Mouse (Mus musculus) hindbrain, embryonic 16.5 days (tissue): ENCODE results near the gene Nell1. TPM values are rescaled to one million over a fixed set of nuclear protein-coding genes. Genes with fewer than 3 reads are reported as not detected.
"Not testable (repeated sequence)": the region's sequence is repeated elsewhere in the genome, so short reads cannot be mapped to it uniquely, and the experiment has no call there.

ENCODE experiments used
- ATAC-seq: fragments of 200-750 bp; cut with Nextera tagmentation; 2 replicates; pipeline ENCODE4 v1.8.0; 2017; ENCODE audit warnings: moderate TSS enrichment, moderate library complexity
- H3K27ac ChIP-seq: fragments of 300-500 bp; sonication (generic); 2 replicates; pipeline ENCODE4 v1.5.1; 2014; ENCODE audit warnings: low read depth, mild to moderate bottlenecking, control low read depth, low read length, moderate library complexity
- H3K27me3 ChIP-seq: fragments of 300-500 bp; sonication (generic); replicated peaks from 2 replicates; pipeline ENCODE4 v1.6.1; 2014; ENCODE audit warnings: low read length; ENCODE audit not compliant: control insufficient read depth, insufficient read depth
- H3K36me3 ChIP-seq: fragments of 300-500 bp; sonication (generic); 2 replicates; pipeline ENCODE4 v1.6.1; 2014; ENCODE audit warnings: mild to moderate bottlenecking, low read length, moderate library complexity, mixed read lengths; ENCODE audit not compliant: control insufficient read depth, insufficient read depth
- H3K4me1 ChIP-seq: fragments of 300-500 bp; sonication (generic); 2 replicates; pipeline ENCODE4 v1.6.1; 2014; ENCODE audit warnings: low read depth, low read length; ENCODE audit not compliant: control insufficient read depth, insufficient read depth
- H3K4me2 ChIP-seq: fragments of 300-500 bp; sonication (generic); 2 replicates; pipeline ENCODE4 v1.6.1; 2014; ENCODE audit warnings: mild to moderate bottlenecking, low read length, control low read depth, moderate library complexity
- H3K4me3 ChIP-seq: fragments of 300-500 bp; sonication (generic); 2 replicates; pipeline ENCODE4 v1.5.1; 2014; ENCODE audit warnings: mild to moderate bottlenecking, low read length, control low read depth, moderate library complexity
- H3K9ac ChIP-seq: fragments of 300-500 bp; sonication (generic); 2 replicates; pipeline ENCODE4 v1.6.1; 2014; ENCODE audit warnings: low read depth, mild to moderate bottlenecking, control low read depth, low read length, moderate library complexity
- H3K9me3 ChIP-seq: fragments of 300-500 bp; sonication (generic); 2 replicates; pipeline ENCODE4 v1.6.1; 2014; ENCODE audit warnings: mild to moderate bottlenecking, low read length, moderate library complexity; ENCODE audit not compliant: control insufficient read depth
- WGBS: fragments of 180-500 bp; shearing (Covaris S2); extraction: QIAGEN DNeasy Blood & Tissue Kit; methylation state at CpG from one replicate; pipeline ENCODE4 v1.1.7; 2014; 5-methylcytosine and 5-hydroxymethylcytosine counted together
- polyA plus RNA-seq: library from polyadenylated mRNA; unstranded; fragments of >200 nt; fragmentation: Nextera tagmentation; extraction: Ambion mirVana; gene quantifications from 2 replicates; pipeline ENCODE4 v1.2.1, GENCODE M21; 2015

The Nell1 gene
- 36.0 and 38.2 TPM in 2 replicates for polyA plus RNA-seq

DNA sequence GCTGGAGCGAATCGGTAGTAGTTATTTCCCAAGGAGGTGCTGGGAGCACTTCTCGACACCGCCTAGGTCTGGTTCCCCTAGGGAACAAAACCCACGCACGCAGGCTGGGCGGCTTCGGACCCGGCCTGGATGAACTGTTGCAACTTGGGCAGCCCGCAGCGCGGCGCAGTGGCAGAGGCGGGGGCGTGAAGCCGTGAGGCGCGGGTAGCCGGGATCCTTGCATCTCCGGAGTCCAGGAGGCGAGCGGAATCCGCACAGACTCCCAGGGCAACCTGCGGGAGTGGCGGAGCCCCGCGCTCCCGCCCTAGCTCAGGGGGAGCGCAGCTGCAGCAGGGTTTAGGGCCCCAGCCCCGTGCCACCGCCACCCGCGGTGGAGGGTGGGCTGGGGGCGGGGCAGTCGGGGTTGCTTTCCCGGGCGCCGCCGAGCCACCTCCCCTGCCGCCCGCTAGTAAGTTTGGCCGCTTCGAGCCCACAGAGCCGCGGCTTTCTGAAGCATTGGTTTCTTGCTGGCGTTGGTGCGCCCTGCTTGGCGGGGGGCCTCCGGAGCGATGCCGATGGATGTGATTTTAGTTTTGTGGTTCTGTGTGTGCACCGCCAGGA is at the start of gene Nell1:
Nell1 (plus strand) TSS at position 24 of the 600 bp plus-strand sequence.
- H3K4me3 ChIP-seq = peak within 1 kb of the TSS; percentile 60
- H3K27me3 ChIP-seq = peaks cover 12% of the 10 kb centered on the region; the same call in 1 of the 2 replicates
- H3K9me3 ChIP-seq = no peaks in the 10 kb centered on the region
- H3K9ac ChIP-seq = peak within 1 kb of the TSS; percentile 72
- H3K4me1 ChIP-seq = peaks cover 4% of the 10 kb centered on the region
- peak within 1 kb of the TSS; percentile 52; the same call in 1 of the 2 replicates for H3K27ac ChIP-seq
- H3K4me2 ChIP-seq = peak within 1 kb of the TSS; percentile 96
- under 1% methylated on average over 41 of the region's 52 CpGs for WGBS
- peak; percentile 68 for ATAC-seq
- H3K36me3 ChIP-seq = no peaks in the 10 kb centered on the region

DNA sequence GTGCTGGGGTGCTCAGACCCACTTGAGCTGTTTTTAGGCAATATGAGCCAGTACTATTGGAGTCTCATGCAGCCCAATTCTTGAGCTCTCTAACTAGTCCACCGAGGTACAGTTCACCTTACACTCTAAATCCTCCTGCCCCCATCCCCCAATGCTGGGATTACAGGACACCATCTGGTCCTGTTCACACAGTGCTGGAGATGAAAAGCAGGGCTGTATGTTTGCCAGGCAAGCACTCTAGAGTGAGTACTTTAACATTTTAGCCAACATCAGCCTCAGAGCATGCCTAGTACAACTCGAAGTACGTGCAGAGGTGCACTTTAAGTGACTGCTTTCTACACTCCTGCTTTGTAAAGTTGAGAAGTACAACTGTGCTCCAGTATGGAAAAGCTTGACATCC is 46.1 kb upstream of the Nell1 start:
- no peaks in the 10 kb centered on the region; the same call in 1 of the 2 replicates for H3K4me1 ChIP-seq
- ATAC-seq = no peak
- no peak overlapping the region for H3K4me2 ChIP-seq
- H3K36me3 ChIP-seq = no peaks in the 10 kb centered on the region
- no peak overlapping the region for H3K27ac ChIP-seq
- H3K9me3 ChIP-seq = no peaks in the 10 kb centered on the region
- H3K4me3 ChIP-seq = no peak overlapping the region
- no peaks in the 10 kb centered on the region; the same call in 1 of the 2 replicates for H3K27me3 ChIP-seq
- WGBS = 57% methylated on average over 3 of the region's 3 CpGs
- no peak overlapping the region for H3K9ac ChIP-seq

DNA sequence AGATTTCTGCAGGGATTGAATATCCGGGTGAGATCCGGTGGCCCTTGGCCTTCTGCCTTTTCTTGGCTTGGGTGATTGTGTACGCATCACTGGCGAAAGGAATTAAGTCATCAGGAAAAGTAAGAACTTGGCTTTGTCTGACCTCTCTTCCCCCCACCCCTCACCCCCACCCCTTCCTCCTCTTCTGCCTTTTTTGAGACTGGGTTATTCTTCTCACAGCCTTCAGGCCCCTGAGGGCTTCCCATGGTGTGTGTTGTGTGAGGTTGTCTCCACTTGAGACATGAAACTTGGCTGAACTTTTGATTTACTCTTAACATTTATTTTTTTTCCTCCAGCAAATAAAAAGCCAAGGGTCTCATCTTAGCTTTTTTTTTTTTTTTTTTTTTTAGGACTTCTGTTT is 44.7 kb upstream of the Nell1 start:
- 54% methylated on average over 4 of the region's 4 CpGs for whole genome bisulfite sequencing
- Histone ChIP-seq H3K4me3 (no peak overlapping the region), H3K4me2 (no peak overlapping the region), H3K27me3 (no peaks in the 10 kb centered on the region; the same call in 1 of the 2 replicates), H3K27ac (no peak overlapping the region), H3K36me3 (no peaks in the 10 kb centered on the region), H3K4me1 (no peaks in the 10 kb centered on the region), H3K9ac (no peak overlapping the region), H3K9me3 (no peaks in the 10 kb centered on the region)
- no peak for ATAC-seq

DNA sequence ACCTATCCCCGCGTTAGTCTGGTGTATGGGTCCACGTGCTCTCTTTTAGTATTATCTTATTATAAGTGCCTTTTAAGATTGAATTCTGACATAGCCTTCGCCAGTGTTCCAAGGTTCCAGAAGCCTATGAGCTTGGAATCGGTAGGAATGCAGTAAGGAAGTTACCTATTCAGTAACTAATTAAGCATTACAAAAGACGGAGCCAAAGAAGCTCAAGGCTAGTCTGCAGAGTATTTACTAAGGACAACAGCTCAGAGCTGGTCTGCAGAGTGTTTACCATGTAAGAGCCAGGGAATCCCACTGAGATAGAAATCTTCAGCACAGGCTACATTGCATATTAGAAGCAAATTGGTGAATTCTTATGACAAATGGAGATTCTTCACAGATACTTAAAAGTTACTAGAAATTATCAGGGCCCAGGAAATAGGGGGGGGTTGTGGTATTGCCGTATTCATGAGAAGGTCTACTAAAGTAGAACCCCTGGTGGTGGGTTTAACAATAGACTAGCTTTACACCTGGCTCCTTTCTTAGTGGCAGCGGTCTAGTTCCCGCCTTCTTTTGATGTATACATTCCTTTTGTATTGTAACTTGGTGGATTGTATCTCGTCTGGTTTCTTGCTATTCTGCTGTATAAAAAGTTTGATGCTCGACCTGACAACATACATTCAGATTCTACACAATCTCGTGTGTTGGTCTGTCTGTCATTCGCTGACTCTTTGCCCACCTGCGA is 41.1 kb upstream of the Nell1 start:
- not testable (repeated sequence) for H3K4me1 ChIP-seq, H3K9ac ChIP-seq, H3K4me3 ChIP-seq, H3K36me3 ChIP-seq, H3K4me2 ChIP-seq, H3K9me3 ChIP-seq, H3K27me3 ChIP-seq, ATAC-seq, H3K27ac ChIP-seq
- WGBS = 84% methylated on average over 14 of the region's 14 CpGs

DNA sequence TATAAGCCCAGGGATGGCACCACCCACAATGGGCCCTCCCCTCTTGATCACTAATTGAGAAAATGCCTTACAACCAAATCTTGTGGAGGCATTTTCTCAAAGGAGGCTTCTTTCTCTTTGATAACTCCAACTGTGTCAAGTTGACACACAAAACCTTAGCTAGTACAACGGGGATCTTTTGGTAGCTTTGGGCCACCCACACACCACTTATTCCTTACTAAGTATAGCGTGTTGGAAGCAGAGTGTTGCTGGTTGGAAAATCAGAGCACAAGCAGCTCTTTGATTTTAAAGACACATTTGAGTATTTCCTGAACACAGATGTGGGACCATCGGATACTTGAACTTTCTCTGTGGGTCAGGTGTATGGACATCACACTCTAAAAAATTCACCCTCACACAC is 37.8 kb upstream of the Nell1 start:
- ATAC-seq = no peak
- H3K36me3 ChIP-seq = no peaks in the 10 kb centered on the region

DNA sequence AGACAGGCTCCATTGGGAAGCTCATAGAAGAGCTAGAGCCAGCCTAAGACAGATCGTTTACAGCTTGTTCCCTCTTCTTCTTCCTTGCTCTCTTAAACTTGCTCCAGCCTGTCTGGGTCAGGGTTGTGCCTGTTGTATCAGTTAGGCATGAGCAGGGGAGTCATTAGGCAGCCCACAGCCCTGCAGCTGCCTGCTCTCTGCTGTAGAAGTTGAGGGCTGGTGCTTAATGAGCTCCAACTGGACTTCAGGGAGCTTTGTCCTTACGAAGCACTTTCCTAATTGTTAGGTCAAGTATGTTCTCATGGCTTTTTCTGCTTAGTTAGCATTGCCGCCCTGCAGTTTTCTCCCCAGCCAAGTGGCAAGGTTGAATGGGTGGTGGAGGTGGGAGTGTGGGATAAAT is 32.6 kb upstream of the Nell1 start:
- H3K4me3 ChIP-seq = no peak overlapping the region
- ATAC-seq = peak; percentile 41; the same call in 1 of the 2 replicates
- no peaks in the 10 kb centered on the region for H3K4me1 ChIP-seq
- WGBS = 61% methylated on average over 3 of the region's 3 CpGs
- H3K4me2 ChIP-seq = no peak overlapping the region
- H3K9me3 ChIP-seq = no peaks in the 10 kb centered on the region
- H3K27me3 ChIP-seq = no peaks in the 10 kb centered on the region
- no peaks in the 10 kb centered on the region for H3K36me3 ChIP-seq
- H3K9ac ChIP-seq = no peak overlapping the region
- H3K27ac ChIP-seq = no peak overlapping the region

More for the DNA sequence above, 37.8 kb upstream of the Nell1 start:
- 93% methylated on average over 3 of the region's 3 CpGs for WGBS
- Histone ChIP-seq H3K4me2 (no peak overlapping the region), H3K4me1 (no peaks in the 10 kb centered on the region), H3K9ac (no peak overlapping the region), H3K27me3 (no peaks in the 10 kb centered on the region), H3K4me3 (no peak overlapping the region), H3K9me3 (no peaks in the 10 kb centered on the region), H3K27ac (no peak overlapping the region)

DNA sequence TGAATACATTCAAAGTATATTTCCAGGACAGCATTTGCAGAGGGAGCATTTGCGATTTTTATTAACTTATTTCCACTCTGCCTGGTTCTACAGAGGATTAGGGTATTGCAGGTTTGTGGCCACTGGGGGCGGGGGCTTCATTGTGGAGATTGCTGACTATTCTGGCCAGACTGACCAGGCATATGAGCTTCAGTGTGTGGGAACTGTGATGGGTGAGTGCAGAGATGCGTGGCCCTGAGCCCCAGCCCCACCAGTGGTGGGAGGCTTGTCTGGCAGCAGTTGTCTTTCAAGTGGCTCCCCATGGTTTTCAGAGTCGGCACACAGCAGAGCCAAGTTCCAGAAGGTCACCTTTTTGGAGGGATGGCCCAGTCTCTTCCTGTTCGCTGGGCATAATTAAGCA is 32.2 kb upstream of the Nell1 start:
- H3K9me3 ChIP-seq = no peaks in the 10 kb centered on the region
- no peak overlapping the region for H3K27ac ChIP-seq
- H3K4me2 ChIP-seq = no peak overlapping the region
- WGBS = 51% methylated on average over 5 of the region's 5 CpGs
- no peaks in the 10 kb centered on the region for H3K4me1 ChIP-seq
- H3K9ac ChIP-seq = no peak overlapping the region
- H3K36me3 ChIP-seq = no peaks in the 10 kb centered on the region
- H3K4me3 ChIP-seq = no peak overlapping the region
- ATAC-seq = 0 out of 2 replicates have a peak, but pooled peaks have one; percentile 3
- no peaks in the 10 kb centered on the region for H3K27me3 ChIP-seq

DNA sequence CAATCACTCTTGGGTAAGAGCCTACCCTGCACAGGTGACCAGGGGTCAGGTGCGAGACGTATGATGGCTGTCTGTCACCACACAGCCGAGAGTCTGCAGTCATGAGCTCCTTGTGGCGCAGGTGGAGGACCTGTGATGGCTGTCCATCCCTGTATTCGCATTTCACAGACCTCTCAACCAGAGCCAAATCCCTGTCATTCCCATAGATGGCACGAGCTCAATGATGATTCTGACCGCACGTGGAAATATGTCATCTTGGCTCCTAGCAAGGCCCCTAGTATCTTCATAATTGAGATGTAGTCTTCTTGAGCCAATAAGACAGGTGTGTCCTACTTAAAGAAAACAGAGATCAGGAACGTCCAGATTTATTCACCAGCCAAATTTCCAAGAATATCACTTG is 28.0 kb upstream of the Nell1 start:
- H3K9me3 ChIP-seq = no peaks in the 10 kb centered on the region
- WGBS = 95% methylated on average over 9 of the region's 9 CpGs
- H3K36me3 ChIP-seq = no peaks in the 10 kb centered on the region
- H3K4me1 ChIP-seq = no peaks in the 10 kb centered on the region
- no peak for ATAC-seq
- no peak overlapping the region for H3K27ac ChIP-seq
- no peak overlapping the region for H3K9ac ChIP-seq
- no peaks in the 10 kb centered on the region for H3K27me3 ChIP-seq
- no peak overlapping the region for H3K4me3 ChIP-seq
- H3K4me2 ChIP-seq = no peak overlapping the region

DNA sequence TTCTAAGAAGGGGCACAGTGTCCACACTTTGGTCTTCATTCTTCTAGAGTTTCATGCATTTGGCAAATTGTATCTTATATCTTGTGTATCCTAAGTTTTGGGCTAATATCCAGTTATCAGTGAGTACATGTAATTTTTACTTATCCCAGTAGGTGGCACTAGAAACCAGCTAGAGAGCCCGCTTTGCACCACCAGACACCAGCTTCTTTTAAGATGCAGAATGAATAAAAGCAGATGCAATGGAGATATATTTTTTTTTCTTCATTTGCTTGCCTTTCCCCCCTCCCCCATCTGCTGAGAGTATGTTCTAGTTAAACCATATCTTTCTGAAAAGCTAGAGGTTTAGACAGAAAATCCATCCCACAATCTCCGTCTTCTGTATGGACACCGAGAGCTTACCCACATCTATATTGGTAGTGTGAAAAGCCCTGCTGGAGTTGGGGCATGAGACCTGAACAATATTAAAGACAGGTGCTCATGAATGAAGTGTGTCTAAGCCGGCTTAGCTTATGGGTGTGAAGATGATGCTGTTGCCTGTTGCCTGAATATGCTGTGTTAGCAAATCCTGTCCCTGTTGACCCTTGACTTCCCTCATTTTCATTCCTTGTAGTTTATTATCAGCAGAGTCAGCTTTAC is 21.0 kb upstream of the Nell1 start:
- H3K4me1 ChIP-seq = no peaks in the 10 kb centered on the region
- no peak overlapping the region for H3K4me3 ChIP-seq
- no peaks in the 10 kb centered on the region for H3K36me3 ChIP-seq
- no peaks in the 10 kb centered on the region for H3K9me3 ChIP-seq
- H3K4me2 ChIP-seq = no peak overlapping the region
- no peak overlapping the region for H3K9ac ChIP-seq
- H3K27ac ChIP-seq = no peak overlapping the region
- peak; percentile 63; the same call in 1 of the 2 replicates for ATAC-seq
- no peaks in the 10 kb centered on the region for H3K27me3 ChIP-seq
- WGBS = 54% methylated on average over 4 of the region's 4 CpGs
